Mouse (Mus musculus) heart, embryonic 11.5 days (tissue): ENCODE data around the gene Cadm2. TPM values are rescaled to one million over a fixed set of nuclear protein-coding genes. Genes with fewer than 3 reads are reported as not detected.

Experiments
- ATAC-seq: fragments of 200-750 bp; cut with Nextera tagmentation; replicated peaks from 2 replicates; pipeline ENCODE4 v1.8.0; 2017; ENCODE audit warnings: moderate library complexity; ENCODE audit not compliant: insufficient number of reproducible peaks, low FRiP score, low TSS enrichment
- H3K27ac ChIP-seq: fragments of 300-500 bp; sonication (generic); 2 replicates; pipeline ENCODE4 v1.5.1; 2014; ENCODE audit warnings: mild to moderate bottlenecking, low read depth, low read length
- H3K27me3 ChIP-seq: fragments of 300-500 bp; sonication (generic); 2 replicates; pipeline ENCODE4 v1.6.1; 2014; ENCODE audit warnings: mild to moderate bottlenecking, low read length, mixed read lengths; ENCODE audit not compliant: control insufficient read depth, insufficient read depth
- H3K36me3 ChIP-seq: fragments of 300-500 bp; sonication (generic); 2 replicates; pipeline ENCODE4 v1.6.1; 2014; ENCODE audit warnings: mild to moderate bottlenecking, low read length, moderate library complexity, mixed read lengths; ENCODE audit not compliant: control insufficient read depth, insufficient read depth
- H3K4me1 ChIP-seq: fragments of 300-500 bp; sonication (generic); 2 replicates; pipeline ENCODE4 v1.6.1; 2014; ENCODE audit warnings: low read length; ENCODE audit not compliant: control insufficient read depth, insufficient read depth
- H3K4me2 ChIP-seq: fragments of 300-500 bp; sonication (generic); 2 replicates; pipeline ENCODE4 v1.6.1; 2014; ENCODE audit warnings: mild to moderate bottlenecking, moderate library complexity
- H3K4me3 ChIP-seq: fragments of 300-500 bp; sonication (generic); 2 replicates; pipeline ENCODE4 v1.5.1; 2014; ENCODE audit warnings: low read depth, low read length
- H3K9ac ChIP-seq: fragments of 300-500 bp; sonication (generic); 2 replicates; pipeline ENCODE4 v1.6.1; 2014; ENCODE audit warnings: mild to moderate bottlenecking, low read depth, low read length, moderate library complexity
- H3K9me3 ChIP-seq: fragments of 300-500 bp; sonication (generic); replicated peaks from 2 replicates; pipeline ENCODE4 v1.6.1; 2016; ENCODE audit warnings: low read length; ENCODE audit not compliant: control insufficient read depth
- WGBS: fragments of 180-500 bp; shearing (Covaris S2); extraction: QIAGEN DNeasy Blood & Tissue Kit; methylation state at CpG from one replicate; pipeline ENCODE4 v1.1.7; 2014; ENCODE audit not compliant: insufficient replicate concordance; 5-methylcytosine and 5-hydroxymethylcytosine counted together
- polyA plus RNA-seq: library from polyadenylated mRNA; unstranded; fragments of >200 nt; fragmentation: Nextera tagmentation; extraction: Ambion mirVana; gene quantifications from 2 replicates; pipeline ENCODE4 v1.2.1, GENCODE M21; 2014

The Cadm2 gene
- polyA plus RNA-seq, 1 experiment from 2014 or later: 0.52 TPM

GRCm38 (mm10) chr16:67425371-67425770 is 195.3 kb downstream of the Cadm2 start:
- H3K4me3 ChIP-seq: no peak overlapping the region
- no peaks in the 10 kb centered on the region for H3K4me1 ChIP-seq
- no peak for ATAC-seq
- no peaks in the 10 kb centered on the region for H3K36me3 ChIP-seq
- no peak overlapping the region for H3K27ac ChIP-seq
- H3K9ac ChIP-seq: no peak overlapping the region
- no peaks in the 10 kb centered on the region for H3K9me3 ChIP-seq
- no peak overlapping the region for H3K4me2 ChIP-seq
- no peaks in the 10 kb centered on the region for H3K27me3 ChIP-seq
- WGBS: 67% methylated on average over 1 of the region's 1 CpGs

GRCm38 (mm10) chr16:67410926-67411325 is 209.8 kb downstream of the Cadm2 start:
- no peak overlapping the region for H3K27ac ChIP-seq
- 57% methylated on average over 3 of the region's 3 CpGs for WGBS
- no peak overlapping the region for H3K4me3 ChIP-seq
- H3K9me3 ChIP-seq: no peaks in the 10 kb centered on the region
- no peak overlapping the region for H3K9ac ChIP-seq
- no peaks in the 10 kb centered on the region for H3K36me3 ChIP-seq
- no peak for ATAC-seq
- no peaks in the 10 kb centered on the region for H3K27me3 ChIP-seq
- H3K4me2 ChIP-seq: no peak overlapping the region
- H3K4me1 ChIP-seq: no peaks in the 10 kb centered on the region

- no peak for ATAC-seq
- 61% methylated on average over 2 of the region's 2 CpGs for whole genome bisulfite sequencing
Measured at GRCm38 (mm10) chr16:67410482-67410881, 210.2 kb downstream of the Cadm2 start.

GRCm38 (mm10) chr16:67367745-67368144 is 253.0 kb downstream of the Cadm2 start:
- no peak overlapping the region for H3K9ac ChIP-seq
- no peak overlapping the region for H3K4me3 ChIP-seq
- H3K36me3 ChIP-seq: no peaks in the 10 kb centered on the region
- no peaks in the 10 kb centered on the region for H3K27me3 ChIP-seq
- no peaks in the 10 kb centered on the region for H3K4me1 ChIP-seq
- ATAC-seq: no peak
- H3K4me2 ChIP-seq: no peak overlapping the region
- WGBS: 75% methylated on average over 2 of the region's 2 CpGs
- H3K9me3 ChIP-seq: no peaks in the 10 kb centered on the region
- H3K27ac ChIP-seq: no peak overlapping the region

More at GRCm38 (mm10) chr16:67410482-67410881, 210.2 kb downstream of the Cadm2 start:
- no peak overlapping the region for H3K4me3 ChIP-seq
- no peak overlapping the region for H3K4me2 ChIP-seq
- no peaks in the 10 kb centered on the region for H3K9me3 ChIP-seq
- H3K36me3 ChIP-seq: no peaks in the 10 kb centered on the region
- no peak overlapping the region for H3K9ac ChIP-seq
- no peak overlapping the region for H3K27ac ChIP-seq
- H3K4me1 ChIP-seq: no peaks in the 10 kb centered on the region
- H3K27me3 ChIP-seq: no peaks in the 10 kb centered on the region

GRCm38 (mm10) chr16:67348011-67348410 is 272.7 kb downstream of the Cadm2 start:
- Histone ChIP-seq H3K27ac (no peak overlapping the region), H3K36me3 (no peaks in the 10 kb centered on the region), H3K9ac (no peak overlapping the region), H3K27me3 (no peaks in the 10 kb centered on the region), H3K9me3 (no peaks in the 10 kb centered on the region), H3K4me3 (no peak overlapping the region), H3K4me2 (no peak overlapping the region), H3K4me1 (no peaks in the 10 kb centered on the region)
- ATAC-seq: no peak
- 73% methylated on average over 5 of the region's 5 CpGs for WGBS

GRCm38 (mm10) chr16:67347561-67347960 is 273.1 kb downstream of the Cadm2 start:
- Histone ChIP-seq H3K27ac (no peak overlapping the region), H3K4me1 (no peaks in the 10 kb centered on the region), H3K27me3 (no peaks in the 10 kb centered on the region), H3K4me2 (no peak overlapping the region), H3K9me3 (no peaks in the 10 kb centered on the region), H3K9ac (no peak overlapping the region), H3K4me3 (no peak overlapping the region), H3K36me3 (no peaks in the 10 kb centered on the region)
- ATAC-seq: no peak

- H3K4me2 ChIP-seq: no peak overlapping the region
- H3K27me3 ChIP-seq: no peaks in the 10 kb centered on the region
- no peak overlapping the region for H3K4me3 ChIP-seq
- H3K9ac ChIP-seq: no peak overlapping the region
- H3K4me1 ChIP-seq: no peaks in the 10 kb centered on the region
- no peak overlapping the region for H3K27ac ChIP-seq
- 64% methylated on average over 10 of the region's 10 CpGs for WGBS
- no peak for ATAC-seq
- H3K9me3 ChIP-seq: no peaks in the 10 kb centered on the region
- no peaks in the 10 kb centered on the region for H3K36me3 ChIP-seq
Measured at GRCm38 (mm10) chr16:67346621-67347290, 274.0 kb downstream of the Cadm2 start.

- H3K9me3 ChIP-seq: no peaks in the 10 kb centered on the region
- H3K27me3 ChIP-seq: no peaks in the 10 kb centered on the region
- no peak overlapping the region for H3K4me3 ChIP-seq
- no peak overlapping the region for H3K4me2 ChIP-seq
- ATAC-seq: no peak
- no peak overlapping the region for H3K27ac ChIP-seq
- no peaks in the 10 kb centered on the region for H3K36me3 ChIP-seq
- no peak overlapping the region for H3K9ac ChIP-seq
- WGBS: 61% methylated on average over 5 of the region's 5 CpGs
- no peaks in the 10 kb centered on the region for H3K4me1 ChIP-seq
Measured at GRCm38 (mm10) chr16:67344194-67344593, 276.5 kb downstream of the Cadm2 start.

GRCm38 (mm10) chr16:67311033-67311432 is 309.7 kb downstream of the Cadm2 start:
- H3K4me3 ChIP-seq: no peak overlapping the region
- H3K4me2 ChIP-seq: no peak overlapping the region
- ATAC-seq: no peak
- H3K4me1 ChIP-seq: no peaks in the 10 kb centered on the region
- 78% methylated on average over 2 of the region's 2 CpGs for WGBS
- no peak overlapping the region for H3K27ac ChIP-seq
- H3K27me3 ChIP-seq: no peaks in the 10 kb centered on the region
- H3K9me3 ChIP-seq: no peaks in the 10 kb centered on the region
- H3K9ac ChIP-seq: no peak overlapping the region
- H3K36me3 ChIP-seq: no peaks in the 10 kb centered on the region
